8 mouse cellular contexts compared by ENCODE assay signal in genomic region chr15:96684132-96684830, GRCm38 (mm10). TPM values are rescaled to one million over a fixed set of nuclear protein-coding genes. Genes with fewer than 3 reads are reported as not detected.
DNase-seq lines count a peak whose midpoint lies in the region; ATAC-seq and TF ChIP-seq lines count a peak whose summit lies in the region.
"Had no signal": no experiment of that assay in that cellular context is flagged by ENCODE, and none has a peak within 500 bp of the region (broad histone marks: within the 10 kb centered on the region; RNA-seq: fewer than 3 reads in every experiment).

No protein-coding gene starts in this region.

- no peak overlapping the region for H3K9ac ChIP-seq in heart, embryonic 11.5 days (ENCODE audit: low read depth, low read length)
- peak overlapping the region; percentile 22; the same call in 1 of the 2 replicates for H3K9ac ChIP-seq in liver, embryonic 13.5 days
- H3K9ac ChIP-seq: embryonic facial prominence, embryonic 15.5 days had no signal

- ATAC-seq in activated CD4-positive, CD25-positive, alpha-beta regulatory T cell, adult 4 months, result peak; percentile 49
- ATAC-seq in heart, embryonic 11.5 days (replicated peaks; ENCODE audit: insufficient number of reproducible peaks, low FRiP score, low TSS enrichment), result no peak
- ATAC-seq in liver, embryonic 13.5 days (ENCODE audit: low read depth), result 0 out of 2 replicates have a peak, but pooled peaks have one; percentile 40

- H3K9me3 ChIP-seq in heart, embryonic 11.5 days (replicated peaks; ENCODE audit: control insufficient read depth, low read length), result no peaks in the 10 kb centered on the region
- H3K9me3 ChIP-seq in liver, embryonic 13.5 days (replicated peaks), result no peaks in the 10 kb centered on the region
- H3K9me3 ChIP-seq: embryonic facial prominence, embryonic 15.5 days had no signal

- TF ChIP-seq CTCF in left cerebral cortex, adult 2 months (IDR thresholded peaks at IDR 0.05), result peak; percentile 41

- H3K27me3 ChIP-seq in heart, embryonic 11.5 days (ENCODE audit: control insufficient read depth, insufficient read depth, low read length), result peaks cover 2% of the 10 kb centered on the region; the same call in 1 of the 2 replicates
- H3K27me3 ChIP-seq in liver, embryonic 13.5 days, result peaks cover 7% of the 10 kb centered on the region; the same call in 1 of the 2 replicates

- no peak overlapping the region for H3K4me3 ChIP-seq in left cerebral cortex, adult 2 months
- no peak overlapping the region for H3K4me3 ChIP-seq in heart, embryonic 11.5 days (ENCODE audit: low read depth, low read length)
- peak overlapping the region; percentile 27 for H3K4me3 ChIP-seq in liver, embryonic 13.5 days (replicated peaks)
- H3K4me3 ChIP-seq: embryonic facial prominence, embryonic 15.5 days had no signal

- intact Hi-C loops in left cerebral cortex, adult 2 months (cut with DNase I), result no loop called here

- peaks cover 21% of the 10 kb centered on the region for H3K36me3 ChIP-seq in heart, embryonic 11.5 days (ENCODE audit: control insufficient read depth, insufficient read depth, low read length)
- H3K36me3 ChIP-seq in liver, embryonic 13.5 days, result peaks cover 20% of the 10 kb centered on the region

- H3K4me2 ChIP-seq in heart, embryonic 11.5 days, result peak overlapping the region; percentile 15; the same call in 1 of the 2 replicates
- H3K4me2 ChIP-seq in liver, embryonic 13.5 days, result peak overlapping the region; percentile 52
- H3K4me2 ChIP-seq: embryonic facial prominence, embryonic 15.5 days had no signal

- no peak overlapping the region for H3K27ac ChIP-seq in left cerebral cortex, adult 2 months
- no peak overlapping the region for H3K27ac ChIP-seq in heart, embryonic 11.5 days (ENCODE audit: low read depth, low read length)
- no peak overlapping the region for H3K27ac ChIP-seq in liver, embryonic 13.5 days
- H3K27ac ChIP-seq: embryonic facial prominence, embryonic 15.5 days had no signal

- WGBS in heart, embryonic 11.5 days (ENCODE audit: insufficient replicate concordance), result 38% methylated on average over 11 of the region's 11 CpGs
- 18% methylated on average over 11 of the region's 11 CpGs for WGBS in liver, embryonic 13.5 days (ENCODE audit: insufficient replicate concordance)

- 0 out of 2 replicates have a peak, but pooled peaks cover 3% of the 10 kb centered on the region for H3K4me1 ChIP-seq in heart, embryonic 11.5 days (ENCODE audit: control insufficient read depth, insufficient read depth, low read length)
- H3K4me1 ChIP-seq in liver, embryonic 13.5 days (replicated peaks), result peaks cover 13% of the 10 kb centered on the region

- peak in 1 of 2 experiments; percentile 32 for DNase-seq in left cerebral cortex, adult 2 months (ENCODE audit: extremely low spot score in 1 of 2, low spot score in 2 of 2)
- DNase-seq in left cerebral cortex, adult 11 months (ENCODE audit: low spot score), result no peak
- DNase-seq in liver, embryonic 13.5 days, result no peak
- peak; percentile 60 for DNase-seq in testis, postnatal 14 days (ENCODE audit: low spot score)
- no peak for DNase-seq in urinary bladder, adult 18-20 months (ENCODE audit: low spot score in 2 of 2)

RNA-seq across cellular contexts. Expression of gene Slc38a2, which starts 15.2 kb away (rescaled TPM):
- total RNA-seq in left cerebral cortex, adult 2 months (2021), result 100 to 1,000 TPM in 1 of 2 experiments, 10 to 100 TPM in 1; 96.9 to 108 TPM
- 10 to 100 TPM; 36.1 to 47.0 TPM for polyA plus RNA-seq in activated CD4-positive, CD25-positive, alpha-beta regulatory T cell, adult 4 months (2017; shearing (Covaris generic))
- 139 and 157 TPM in 2 replicates for polyA plus RNA-seq in heart, embryonic 11.5 days (2014; fragmentation: Nextera tagmentation; extraction: Ambion mirVana)
- 33.8 and 45.3 TPM in 2 replicates for polyA plus RNA-seq in liver, embryonic 13.5 days (2015; fragmentation: Nextera tagmentation; extraction: Ambion mirVana)

RNA-seq across cellular contexts. Expression of gene Slc38a1, which starts 41.6 kb away (rescaled TPM):
- total RNA-seq in left cerebral cortex, adult 2 months (2021), result 100 to 1,000 TPM; 111 to 116 TPM
- polyA plus RNA-seq in activated CD4-positive, CD25-positive, alpha-beta regulatory T cell, adult 4 months (2017; shearing (Covaris generic)), result 10 to 100 TPM; 55.8 to 63.4 TPM
- polyA plus RNA-seq in heart, embryonic 11.5 days (2014; fragmentation: Nextera tagmentation; extraction: Ambion mirVana), result 75.5 and 81.9 TPM in 2 replicates
- polyA plus RNA-seq in liver, embryonic 13.5 days (2015; fragmentation: Nextera tagmentation; extraction: Ambion mirVana), result 29.6 and 40.1 TPM in 2 replicates
